Mouse (Mus musculus) heart, postnatal 0 days (tissue): ENCODE measurements at regions not wholly inside any gene's neighbourhood (a gene's known extent, or its start where the extent isn't known, plus 50 kb on each side); places are given as distances from the start of the nearest gene placed in this dataset.

Source experiments
- CTCF ChIP-seq: IDR thresholded peaks from 2 replicates; pipeline ENCODE4 v1.5.1; 2016; ENCODE audit warnings: antibody characterized with exemption, control low read depth, low read depth
- EP300 ChIP-seq: IDR thresholded peaks from 2 replicates; pipeline ENCODE4 v1.6.1; 2016; ENCODE audit warnings: antibody characterized with exemption, low read depth

DNA sequence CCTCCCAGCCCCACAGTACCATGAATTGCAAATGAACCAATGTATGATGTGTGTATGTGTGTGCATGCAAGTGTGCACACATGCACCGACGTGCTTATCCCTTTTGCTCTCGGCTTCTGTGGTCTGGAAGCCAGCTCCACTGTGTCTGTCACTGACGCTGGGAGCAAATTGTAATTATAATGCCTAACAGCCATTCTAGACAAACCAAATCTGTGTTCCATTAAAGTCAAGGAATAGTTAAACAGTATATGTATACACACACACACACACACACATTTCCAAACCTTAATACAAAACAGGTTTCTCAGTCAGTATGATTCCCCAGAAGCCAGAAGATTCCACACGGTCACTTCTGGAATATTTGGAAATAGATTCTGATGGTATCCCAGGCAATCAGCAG is 560.3 kb upstream of the Gm26657 start:
- TF ChIP-seq CTCF: no peak
- no peak for TF ChIP-seq EP300
